Mouse (Mus musculus): ENCODE results near the gene Ankrd13b. TPM values are rescaled to one million over a fixed set of nuclear protein-coding genes. Genes with fewer than 3 reads are reported as not detected.

Gene Ankrd13b
- total RNA-seq, 2 experiments from 2014 or later: 83.2 to 88.4 TPM

DNA sequence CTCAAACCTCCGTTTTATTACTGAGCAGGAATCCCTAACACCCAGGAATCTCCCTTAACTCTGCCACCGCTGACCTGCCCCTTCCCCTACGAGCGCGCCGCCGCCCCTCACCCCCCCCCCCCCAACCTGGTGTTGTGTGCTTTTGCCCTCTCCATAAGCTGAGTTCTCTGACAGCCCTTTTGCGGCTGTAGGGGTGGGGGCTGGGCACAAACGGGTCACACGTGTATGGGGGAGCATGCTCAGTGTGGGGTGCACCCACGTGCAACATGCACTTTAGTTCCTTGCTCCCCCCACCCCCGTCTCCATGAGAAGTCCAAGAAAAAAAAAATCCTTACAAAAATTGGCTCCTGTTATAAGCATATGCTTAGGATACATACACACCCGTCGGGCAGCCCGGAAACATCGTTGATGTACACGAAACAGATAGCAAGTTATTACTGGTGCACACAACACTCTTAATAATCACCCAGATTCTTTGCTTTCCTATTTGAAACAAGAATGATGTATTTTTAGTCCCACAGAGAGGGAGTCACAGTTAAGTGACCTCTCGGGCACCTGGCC, 2.9 kb upstream of the Ankrd13b start:
- no peak for DNase-seq

DNA sequence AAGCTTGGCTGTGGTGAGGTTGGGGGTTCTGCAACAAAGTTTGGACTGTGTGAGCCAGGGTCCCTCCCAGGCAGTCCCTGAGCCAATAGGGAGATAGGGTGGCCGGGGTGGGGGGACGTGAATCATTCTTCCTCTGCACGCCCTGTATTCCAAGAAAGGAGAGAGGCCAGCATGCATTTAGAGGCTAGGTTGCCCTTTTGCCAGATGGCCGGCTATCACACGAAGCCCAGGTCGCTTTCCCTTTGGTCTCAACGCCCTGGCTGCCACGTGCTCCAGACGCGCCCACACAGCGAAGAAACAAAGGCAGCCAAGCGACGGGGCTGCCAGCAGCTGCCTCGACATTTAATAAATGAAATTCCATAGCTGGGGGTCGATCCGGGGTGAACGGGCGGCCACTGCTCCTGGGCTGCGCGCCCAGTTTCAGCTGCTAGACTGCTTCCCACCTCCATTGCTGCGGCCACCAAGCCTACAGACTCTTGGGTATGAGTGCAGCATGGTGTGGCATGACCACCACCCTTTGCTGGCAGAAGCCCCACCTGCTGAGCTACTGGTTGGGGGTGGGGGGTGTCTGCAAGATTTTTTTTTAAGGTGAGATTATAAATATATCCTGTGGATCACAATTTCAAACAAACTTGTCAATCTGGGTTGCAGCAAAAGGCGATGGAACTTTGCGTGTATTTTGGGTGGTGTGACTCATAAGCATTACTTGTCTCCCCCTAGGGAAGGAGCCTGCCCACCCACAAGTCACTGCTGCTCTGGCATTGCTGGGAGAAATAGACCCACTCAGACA, 2.2 kb upstream of the Ankrd13b start:
- DNase-seq: no peak

DNA sequence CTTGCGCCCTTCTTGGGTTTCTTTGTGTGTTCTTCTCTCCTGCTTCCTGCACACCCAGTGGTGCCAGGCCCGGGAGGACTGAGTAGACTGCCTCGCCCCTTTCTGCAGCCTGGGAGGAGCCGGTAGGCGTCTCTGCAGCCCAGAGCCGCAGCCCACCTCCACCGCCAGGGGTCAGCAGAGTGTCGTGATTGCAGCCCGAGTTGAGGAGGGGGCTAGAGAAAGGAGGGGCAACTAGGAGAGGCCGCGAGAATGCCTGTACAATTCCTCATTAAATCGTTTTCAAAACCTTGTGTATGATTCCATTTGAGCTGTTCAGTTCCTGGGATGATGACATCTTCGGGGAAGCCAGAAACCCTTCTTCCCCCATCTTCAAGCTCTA, 1.6 kb upstream of the Ankrd13b start:
- peak; percentile 90 to 91 for DNase-seq

DNA sequence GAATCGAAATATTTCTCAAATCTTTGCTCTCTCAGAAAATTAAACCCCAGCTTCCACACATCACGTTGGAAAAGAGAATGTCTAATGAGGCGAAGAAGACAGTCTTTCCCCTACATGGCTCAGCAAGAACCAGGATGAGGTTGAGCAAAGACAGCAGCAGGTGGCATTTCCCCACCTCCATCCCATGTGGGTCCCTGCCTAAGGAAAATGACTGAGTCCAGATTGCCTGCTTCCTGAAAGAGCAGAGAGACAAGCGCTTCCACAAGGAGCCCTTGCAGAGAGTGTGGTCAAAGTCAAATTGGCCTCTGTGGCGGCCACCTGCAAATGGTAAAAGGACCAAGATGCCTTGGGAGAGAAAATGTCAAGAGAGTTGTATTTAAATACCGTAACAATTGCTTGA, 973 bp upstream of the Ankrd13b start:
- DNase-seq: no peak

DNA sequence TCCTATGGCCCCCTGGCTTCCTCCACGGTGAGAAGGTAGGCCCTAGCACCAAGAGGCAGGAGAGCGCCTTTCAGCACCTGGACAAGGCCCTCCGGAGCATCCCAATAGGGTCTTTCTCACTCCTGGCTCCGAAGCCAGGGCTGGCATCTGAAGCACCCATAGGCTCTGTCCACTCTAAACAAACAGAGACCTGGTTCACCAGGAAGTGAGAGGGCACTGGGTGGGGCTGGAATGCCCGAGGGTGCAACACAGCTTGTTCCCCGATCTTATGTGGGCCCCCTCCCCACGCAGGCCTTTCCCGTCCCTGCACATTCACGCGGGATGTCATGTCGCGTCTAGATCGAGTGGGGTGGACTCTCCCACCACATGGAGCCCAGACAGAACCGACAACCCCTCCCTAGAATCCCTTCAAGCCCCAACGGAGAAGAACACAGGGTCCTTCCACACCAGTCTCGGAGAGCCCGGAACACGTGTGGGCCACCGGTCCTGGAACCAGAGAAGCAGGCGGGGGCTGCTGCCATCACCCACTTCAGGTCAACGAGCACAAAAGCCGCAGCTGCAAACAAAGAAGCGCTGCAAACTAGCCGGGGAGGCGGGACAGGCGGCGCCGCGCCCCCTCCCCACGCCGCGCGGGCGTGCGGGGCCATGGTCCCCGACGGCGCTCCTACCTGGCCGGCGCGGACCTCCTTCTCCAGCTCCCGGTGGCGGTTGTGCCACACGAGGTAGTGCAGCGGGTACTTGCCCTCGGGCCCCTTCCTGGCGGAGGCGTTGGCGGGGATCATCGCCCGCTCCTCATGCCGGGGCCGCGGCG, 502 bp downstream of the Ankrd13b start:
- no peak for DNase-seq

DNA sequence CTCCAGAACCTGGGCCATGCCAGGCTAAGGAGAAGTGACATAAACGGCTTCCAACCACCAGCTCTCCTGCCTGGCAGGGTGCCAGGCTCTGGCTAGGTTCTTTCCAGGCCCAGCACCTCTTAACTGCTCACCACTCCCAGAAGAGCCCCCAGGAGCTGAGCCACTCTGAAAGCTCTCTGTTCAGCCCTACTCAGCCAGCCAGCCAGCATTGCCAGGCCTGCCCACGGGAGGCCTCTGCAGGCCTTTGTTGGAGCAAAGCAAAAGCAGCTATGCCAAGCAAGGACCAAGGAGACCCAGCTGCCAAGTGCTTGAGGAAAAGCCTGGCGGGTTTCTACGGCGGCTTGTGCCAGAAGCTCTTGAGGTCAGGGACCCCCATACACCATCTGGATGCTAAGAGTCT, 2.7 kb downstream of the Ankrd13b start:
- DNase-seq: peak in 1 of 2 experiments; percentile 64

DNA sequence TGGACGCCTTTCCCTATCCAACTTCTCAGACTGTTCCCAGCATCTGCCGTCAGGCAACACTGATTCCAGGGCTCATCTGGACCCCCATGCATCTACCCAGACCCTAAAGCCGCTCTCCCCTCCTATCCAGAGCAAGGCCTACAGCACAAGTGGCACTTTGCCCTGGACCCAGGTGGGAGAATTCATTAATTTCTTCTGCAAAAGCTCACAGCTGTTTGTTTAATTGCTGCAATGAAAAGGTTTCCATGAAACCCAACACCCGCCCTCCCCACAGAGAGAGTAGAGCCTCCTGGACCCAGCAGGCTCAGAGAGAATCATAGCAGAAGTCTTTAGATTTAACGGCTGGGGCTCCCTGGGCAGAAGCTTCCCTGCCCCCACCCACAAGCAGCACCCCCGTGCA, 4.2 kb downstream of the Ankrd13b start:
- DNase-seq: no peak

DNA sequence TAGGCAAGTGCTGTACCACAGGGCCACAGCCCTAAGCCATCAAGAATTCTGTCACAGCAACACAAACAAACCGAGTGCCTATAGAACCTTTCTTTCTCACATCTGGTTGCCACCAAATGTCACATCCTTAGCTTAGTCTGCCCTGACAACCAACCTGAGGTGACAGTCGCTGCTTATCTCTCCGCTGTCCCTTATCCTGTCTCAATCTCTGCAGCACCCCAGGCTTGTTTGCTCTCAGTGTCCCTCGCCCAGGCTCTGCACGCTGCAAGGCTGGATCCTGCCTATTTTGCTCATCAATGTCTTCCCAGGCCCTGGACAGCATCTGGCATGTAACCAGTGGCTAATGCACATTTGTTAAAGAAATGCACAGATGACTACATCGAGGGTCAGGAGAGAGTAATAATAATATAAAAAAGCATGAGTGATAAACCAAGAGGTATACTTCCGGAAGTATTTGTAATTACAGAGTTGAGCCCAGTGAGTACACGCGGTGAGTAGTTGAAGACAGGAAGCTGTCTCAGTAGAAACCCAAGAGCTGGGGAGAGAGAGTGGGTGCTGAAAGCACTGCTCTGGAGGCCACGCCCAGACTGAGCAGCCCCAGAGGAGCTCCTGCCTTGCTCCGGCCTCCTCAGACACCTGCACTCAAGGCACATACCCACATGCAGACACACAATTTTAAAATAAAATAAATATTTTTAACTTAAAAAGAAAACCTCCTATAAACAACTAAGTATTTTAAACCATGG, 5.8 kb downstream of the Ankrd13b start:
- DNase-seq: no peak

DNA sequence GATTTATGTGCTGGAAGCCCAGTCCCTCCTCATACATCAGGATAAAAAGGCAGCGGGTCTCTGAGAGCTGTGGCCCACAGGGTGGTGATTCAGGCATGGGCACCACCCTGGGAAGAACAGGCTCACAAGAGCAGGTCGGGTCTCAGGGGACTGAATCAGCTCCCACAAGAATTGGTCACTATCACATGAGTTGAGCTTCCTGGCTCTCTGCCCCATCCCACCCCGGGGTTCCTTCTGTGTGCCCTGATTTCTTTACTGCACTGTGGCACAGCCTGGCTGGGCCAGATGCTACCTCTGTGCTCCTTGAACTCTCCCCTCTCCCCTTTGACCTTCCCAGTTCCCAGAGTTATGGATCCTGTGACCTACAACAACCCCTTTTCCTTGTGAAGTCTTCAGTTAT, 6.4 kb downstream of the Ankrd13b start:
- DNase-seq: no peak

DNA sequence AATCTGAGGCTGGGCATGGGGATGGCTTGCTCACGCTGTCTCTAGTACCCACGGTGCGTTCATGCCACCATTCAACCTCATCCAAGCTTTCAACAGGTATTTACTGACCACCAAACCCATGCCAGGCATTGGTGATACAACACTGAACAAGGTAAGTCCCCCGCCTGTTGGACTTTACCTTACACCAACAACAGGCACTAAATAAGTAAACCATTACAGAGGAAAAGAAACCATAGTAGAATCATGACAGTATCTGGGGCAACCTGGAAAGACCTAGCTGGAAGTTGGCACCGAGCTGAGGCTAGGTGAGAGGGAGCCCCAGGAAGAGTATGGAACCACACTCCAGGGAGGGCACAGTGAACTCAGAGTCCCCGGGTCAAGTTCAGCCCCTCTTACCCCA, 12.6 kb downstream of the Ankrd13b start:
- no peak for DNase-seq

DNA sequence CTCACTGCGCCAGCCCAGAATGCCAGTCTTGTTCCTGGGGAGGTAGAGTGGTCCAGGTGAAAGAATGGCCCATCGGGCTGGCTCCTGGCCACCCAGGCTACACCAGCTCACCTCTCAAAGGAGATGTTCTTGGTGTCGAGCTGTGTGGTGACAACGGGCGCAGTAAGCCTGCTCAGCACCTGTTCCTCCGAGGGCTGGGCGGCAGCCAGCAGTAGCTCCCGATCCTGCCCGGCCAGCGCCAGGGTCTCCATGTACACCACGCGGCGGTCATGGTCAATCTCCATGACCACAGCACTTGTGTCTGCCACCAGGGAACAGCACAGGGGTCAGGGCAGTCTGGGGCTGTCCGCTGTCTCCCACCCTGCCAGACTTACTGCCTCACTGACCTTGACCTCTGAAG, 13.3 kb downstream of the Ankrd13b start:
- no peak for DNase-seq

DNA sequence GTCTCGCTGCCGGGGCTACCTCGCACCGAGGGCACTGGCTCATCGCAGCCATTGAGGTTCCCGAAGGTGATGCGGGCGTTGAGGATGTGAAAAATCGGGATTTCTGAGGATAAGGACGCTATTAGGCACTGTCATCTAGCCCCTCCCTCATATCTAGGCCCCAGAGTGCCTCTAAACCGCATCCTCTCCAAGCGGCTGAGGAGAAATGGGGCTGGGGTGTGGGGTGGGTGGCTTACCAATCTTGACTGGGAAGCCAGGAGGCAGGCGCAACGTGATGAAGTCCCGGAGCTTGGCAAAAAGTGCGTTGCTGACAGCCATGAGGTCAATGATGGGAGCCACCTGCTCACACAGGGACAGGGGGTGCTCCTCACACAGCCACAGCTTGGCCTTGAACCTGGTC, 16.7 kb downstream of the Ankrd13b start:
- DNase-seq: no peak

DNA sequence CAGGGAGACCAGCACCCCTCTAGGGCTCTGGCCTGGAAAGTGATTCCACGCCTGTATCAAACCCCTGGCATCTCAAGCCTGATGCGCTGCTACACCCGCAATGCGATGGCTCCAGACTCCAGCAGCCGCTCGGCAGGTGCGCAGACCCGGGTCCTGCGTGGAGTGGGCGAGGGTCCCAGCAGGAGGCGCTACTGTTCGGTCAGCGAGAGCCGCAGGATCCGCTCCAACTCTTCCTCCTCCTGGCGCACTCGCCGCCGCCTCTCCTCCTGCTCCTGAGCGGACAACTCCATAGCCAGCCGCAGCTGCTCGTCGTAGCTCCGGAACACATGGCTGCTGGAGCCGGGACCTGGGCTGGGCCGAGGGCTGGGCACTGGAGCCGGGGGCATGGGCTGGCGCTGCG, 18.1 kb downstream of the Ankrd13b start:
- DNase-seq: no peak

DNA sequence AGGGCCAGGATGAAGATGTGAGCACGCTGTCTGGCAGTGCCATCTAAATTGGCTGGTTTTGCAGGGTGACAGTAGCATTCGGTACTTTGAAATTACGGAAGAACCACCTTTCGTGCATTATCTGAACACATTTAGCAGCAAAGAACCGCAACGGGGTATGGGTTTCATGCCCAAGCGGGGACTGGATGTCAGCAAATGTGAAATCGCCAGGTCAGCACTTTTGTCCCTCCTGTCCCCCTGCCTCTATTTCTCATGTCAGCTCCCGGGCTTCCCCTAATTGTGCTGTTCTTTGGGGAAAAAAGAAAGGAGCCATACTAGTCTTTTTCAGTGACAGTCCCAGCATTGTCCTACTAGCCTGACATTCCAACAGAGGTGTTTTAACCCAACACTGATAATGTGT, 21.1 kb downstream of the Ankrd13b start:
- DNase-seq: no peak

DNA sequence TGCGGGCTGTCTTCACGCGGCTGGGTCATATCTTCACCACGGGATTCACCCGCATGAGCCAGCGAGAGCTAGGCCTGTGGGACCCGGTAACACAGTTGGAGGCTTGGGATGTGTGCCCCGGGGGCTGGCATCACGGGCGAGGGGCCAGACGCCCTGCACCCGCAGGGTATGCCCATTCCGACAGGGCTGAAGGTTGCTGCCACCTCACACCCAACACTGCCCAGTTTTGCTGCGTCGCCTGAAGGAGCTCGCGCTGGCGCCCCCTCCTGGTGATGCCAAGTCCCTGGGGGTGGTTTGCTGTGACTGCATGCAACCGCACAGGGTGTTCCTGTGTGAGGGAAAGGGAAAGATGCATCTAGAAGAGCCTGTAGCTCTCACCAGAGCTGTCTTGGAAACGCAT, 21.7 kb downstream of the Ankrd13b start:
- DNase-seq: peak; percentile 73

DNA sequence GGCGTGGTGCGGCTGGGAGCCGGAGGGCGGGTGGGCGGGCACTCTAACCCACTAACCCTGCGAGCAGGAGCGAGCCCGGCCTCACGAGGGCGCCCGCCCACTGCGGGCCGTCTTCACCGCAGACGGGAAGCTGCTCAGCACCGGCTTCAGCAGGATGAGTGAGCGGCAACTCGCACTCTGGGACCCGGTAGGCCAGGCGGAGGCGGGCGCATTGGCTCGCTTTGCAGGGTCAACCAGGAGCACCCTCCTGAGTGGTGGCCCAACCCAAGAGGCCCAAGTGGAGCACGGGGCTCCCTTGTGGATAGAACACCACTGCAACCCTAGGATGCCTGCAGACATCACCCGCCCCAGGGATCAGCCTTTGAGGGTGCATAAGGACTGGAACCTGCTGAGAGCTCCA, 22.3 kb downstream of the Ankrd13b start:
- peak; percentile 63 to 73 for DNase-seq

DNA sequence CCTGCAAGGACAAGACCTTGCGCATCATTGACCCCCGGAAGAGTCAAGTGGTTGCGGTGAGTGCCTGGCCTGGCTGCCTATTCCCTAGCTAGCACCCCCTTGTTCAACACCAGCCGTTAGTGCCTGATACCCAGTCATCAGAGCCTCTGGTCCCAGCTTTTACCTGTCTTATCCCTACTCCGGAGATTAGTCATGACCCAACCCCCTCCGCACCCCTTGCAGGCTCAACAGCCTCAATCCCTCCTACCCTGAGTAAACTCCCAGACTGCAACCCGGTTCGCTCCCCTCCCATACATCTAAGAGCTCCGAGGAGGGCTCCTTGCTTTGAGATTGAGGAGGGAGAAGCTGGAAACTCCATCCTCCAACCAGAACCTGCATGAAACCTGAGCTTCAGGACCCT, 22.9 kb downstream of the Ankrd13b start:
- DNase-seq: no peak

DNA sequence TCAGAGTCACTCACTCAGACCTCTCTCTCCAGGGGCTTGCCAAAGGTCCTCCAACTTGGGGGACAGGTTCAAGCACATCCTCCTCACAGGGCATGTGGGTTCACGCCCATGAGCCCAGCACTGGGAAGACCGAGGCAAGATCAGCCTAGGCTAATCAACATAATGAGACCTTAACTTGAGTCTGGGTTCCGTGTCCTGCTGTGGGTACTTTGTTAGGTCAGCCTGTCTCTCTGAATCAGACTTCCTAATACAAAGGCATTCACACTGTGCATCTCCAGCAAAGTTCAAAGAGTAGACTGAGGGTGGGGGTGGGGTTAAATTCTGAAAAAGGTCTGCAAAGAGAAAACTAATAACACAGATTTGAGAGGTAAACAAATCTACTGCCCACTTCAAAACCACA, 24.4 kb downstream of the Ankrd13b start:
- DNase-seq: no peak

DNA sequence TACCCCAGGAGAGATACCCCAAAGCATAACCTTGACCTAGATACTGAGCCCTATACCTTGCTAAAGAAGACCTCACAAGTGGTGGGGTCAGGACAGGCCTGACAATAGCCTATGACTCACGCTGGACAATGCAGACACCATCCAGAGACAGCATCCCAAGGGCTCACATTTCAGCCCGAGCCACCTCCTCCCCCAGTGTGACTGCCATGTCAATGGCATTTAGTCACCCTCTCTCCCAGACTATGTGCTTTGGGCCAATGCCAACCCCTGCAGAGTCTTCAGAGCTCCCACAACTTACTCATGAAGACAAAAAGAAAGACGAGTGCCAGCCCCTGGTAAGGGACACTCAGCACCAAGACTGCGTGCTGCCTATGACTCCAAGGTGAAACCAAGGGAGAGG, 24.8 kb downstream of the Ankrd13b start:
- DNase-seq: no peak

DNA sequence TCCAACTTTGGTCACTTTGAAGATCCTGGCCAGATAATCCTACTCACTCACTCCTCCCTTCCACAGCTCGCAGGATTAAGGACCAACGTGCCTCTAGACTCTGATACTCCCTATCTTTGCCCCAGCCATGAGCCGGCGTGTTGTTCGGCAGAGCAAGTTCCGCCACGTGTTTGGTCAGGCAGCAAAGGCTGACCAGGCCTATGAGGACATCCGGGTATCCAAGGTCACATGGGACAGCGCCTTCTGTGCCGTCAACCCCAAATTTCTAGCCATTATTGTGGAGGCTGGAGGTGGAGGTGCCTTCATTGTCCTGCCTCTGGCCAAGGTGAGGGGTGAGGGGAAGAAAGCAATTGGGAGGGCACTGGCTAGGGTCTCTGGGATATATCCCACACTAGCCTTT, 25.7 kb downstream of the Ankrd13b start:
- no peak for DNase-seq

DNA sequence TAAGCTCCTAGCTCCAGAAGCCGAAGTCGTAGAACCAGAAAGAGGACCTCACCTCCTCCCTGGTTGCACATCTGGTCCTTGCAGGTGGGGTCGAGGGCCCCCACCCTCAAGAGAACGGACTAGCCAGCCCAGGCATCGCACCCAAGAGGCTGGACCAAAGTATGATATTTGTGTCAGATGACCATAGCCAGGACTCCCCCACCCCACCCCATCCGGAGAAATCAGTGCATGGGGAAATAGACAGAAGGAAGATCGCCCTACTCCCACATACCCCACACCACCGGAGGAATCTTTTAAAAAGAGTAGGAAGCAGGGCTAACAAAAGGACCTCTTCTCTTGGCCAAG, 26.4 kb downstream of the Ankrd13b start:
- no peak for DNase-seq

DNA sequence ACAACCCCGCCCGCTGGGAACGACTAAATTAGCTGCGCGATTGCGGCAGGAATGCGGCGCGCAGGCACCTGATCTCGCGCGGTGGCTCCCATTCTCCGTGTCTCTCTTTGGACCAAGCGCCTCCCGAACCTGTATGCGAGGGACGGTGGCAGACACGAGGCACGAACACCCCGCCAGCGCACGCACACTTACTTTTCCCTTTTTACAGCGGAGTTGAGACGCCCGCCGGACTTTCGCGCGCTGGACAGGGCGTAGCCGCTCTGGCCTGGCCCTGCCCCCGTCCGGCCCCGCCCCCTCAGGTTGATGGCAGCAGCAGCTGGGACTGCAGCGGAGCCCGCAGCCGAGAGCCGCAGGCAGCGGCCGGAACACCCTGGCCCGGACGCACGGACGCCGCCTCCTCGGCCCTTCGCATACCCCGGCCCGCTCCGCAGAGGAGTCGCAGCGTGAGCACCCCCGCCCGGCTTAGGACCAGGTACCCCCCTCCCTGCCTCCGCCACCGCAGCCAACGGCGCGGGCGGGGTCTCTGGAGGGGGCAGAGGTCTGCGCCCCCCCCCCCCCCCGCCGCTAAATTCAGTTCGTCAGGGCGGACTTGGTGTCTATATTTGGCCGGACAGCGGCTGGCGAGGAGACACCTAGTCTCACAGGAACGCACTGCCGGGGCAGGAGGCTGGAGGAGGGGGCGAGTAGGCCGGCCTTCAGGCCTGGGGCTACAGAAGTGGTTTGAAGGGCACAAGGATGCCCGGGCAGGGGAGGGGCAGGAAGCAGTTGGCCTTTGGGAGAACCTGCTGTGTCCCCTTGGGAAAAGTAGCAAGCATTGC, 27.0 kb downstream of the Ankrd13b start, which contains the start of gene Coro6:
Coro6 (plus strand) TSS at position 129 of the 818 bp plus-strand sequence.
- DNase-seq: no peak
